Mouse (Mus musculus) spleen, adult 2 months (tissue): ENCODE measurements around the gene Ncor2.

Experiments used
- CTCF ChIP-seq: fragments of 200-500 bp; IDR thresholded peaks from 2 replicates; pipeline ENCODE4 v1.5.1; 2011; ENCODE audit warnings: mild to moderate bottlenecking, inconsistent platforms; ENCODE audit not compliant: insufficient read depth, insufficient read length, insufficient replicate concordance; ENCODE audit errors: extremely low read depth
- POLR2A ChIP-seq: fragments of 200-500 bp; IDR thresholded peaks from 2 replicates; pipeline ENCODE4 v1.6.1; 2011; ENCODE audit warnings: low read depth, low read length, inconsistent platforms

DNA sequence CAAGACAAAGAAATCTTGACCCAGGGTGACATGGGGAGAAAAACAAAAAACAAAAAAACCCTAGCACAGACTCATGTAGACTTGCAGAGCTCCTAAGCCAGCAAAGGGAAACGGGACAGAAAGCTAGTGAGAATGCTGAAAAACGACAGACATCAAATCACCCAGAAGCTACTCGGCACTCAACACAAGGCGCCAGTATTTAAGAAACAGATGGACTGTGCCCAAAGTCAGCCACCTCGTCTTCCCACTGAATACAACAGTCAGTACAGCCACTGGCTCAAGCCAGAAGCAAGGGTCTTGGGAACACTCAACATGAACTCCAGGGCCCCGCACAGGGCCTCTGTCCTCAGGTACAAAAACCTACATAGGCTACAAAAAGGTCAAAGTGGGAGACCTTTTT is 7.8 kb downstream of the Ncor2 start:
- TF ChIP-seq POLR2A = no peak
- no peak for TF ChIP-seq CTCF
